Comparison of ENCODE assay signal across 14 mouse cellular contexts in the genomic region with DNA sequence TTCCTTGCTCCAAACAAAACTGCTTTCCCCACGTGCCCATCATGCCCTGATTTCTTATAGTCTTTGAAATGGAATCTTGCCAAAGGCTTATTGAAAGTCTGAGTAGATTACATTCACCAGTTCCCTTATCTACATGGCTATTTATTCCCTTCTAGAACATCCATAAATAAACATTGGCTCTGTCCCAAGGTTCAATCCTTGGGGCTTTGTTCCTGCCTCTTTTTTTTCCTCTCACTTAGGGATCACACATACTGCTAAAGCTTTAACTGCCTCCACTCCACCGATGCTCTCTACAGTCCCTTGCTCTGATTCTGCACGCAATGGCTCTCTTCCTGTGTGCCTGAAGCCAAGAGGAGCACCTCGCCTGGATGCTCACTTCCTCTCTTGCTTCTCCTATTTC.
DNase-seq lines count a peak whose midpoint lies in the region; ATAC-seq and TF ChIP-seq lines count a peak whose summit lies in the region.
"Had no signal": no experiment of that assay in that cellular context is flagged by ENCODE, and none has a peak within 500 bp of the region (broad histone marks: within the 10 kb centered on the region; RNA-seq: fewer than 3 reads in every experiment).

No protein-coding gene starts in this region.

- H3K9ac ChIP-seq in lung, embryonic 14.5 days, result no peak overlapping the region
- H3K9ac ChIP-seq: midbrain, embryonic 12.5 days; neural tube, embryonic 12.5 days had no signal

- H3K9me3 ChIP-seq in lung, embryonic 14.5 days (ENCODE audit: low read depth, low read length), result no peaks in the 10 kb centered on the region
- H3K9me3 ChIP-seq: midbrain, embryonic 12.5 days; neural tube, embryonic 12.5 days had no signal

- no peaks in the 10 kb centered on the region for H3K36me3 ChIP-seq in lung, embryonic 14.5 days (ENCODE audit: insufficient read depth)
- H3K36me3 ChIP-seq: midbrain, embryonic 12.5 days; neural tube, embryonic 12.5 days had no signal

- peak; percentile 11 for DNase-seq in adrenal gland, postnatal 14 days
- no peak for DNase-seq in adrenal gland, postnatal 4 days (ENCODE audit: low spot score in 2 of 2)
- DNase-seq in lung, embryonic 14.5 days, result peak; percentile 75
- no peak for DNase-seq in lung, postnatal 36 days
- DNase-seq in heart, adult 8-10 months (ENCODE audit: low spot score), result peak; percentile 48
- DNase-seq in heart, postnatal 10 days, result peak; percentile 34 to 44
- DNase-seq in right cerebral cortex, postnatal 10 days (ENCODE audit: low spot score in 2 of 2), result no peak
- no peak for DNase-seq in urinary bladder, postnatal 14 days (ENCODE audit: low spot score)
- DNase-seq: adrenal gland, postnatal 25 days; cerebellum, adult 18-20 months; liver had no signal

- ATAC-seq in lung, embryonic 14.5 days (ENCODE audit: insufficient read depth), result no peak

- H3K4me3 ChIP-seq in lung, embryonic 14.5 days (ENCODE audit: low read depth, low read length), result no peak overlapping the region
- H3K4me3 ChIP-seq: erythroblast, embryonic 14.5 days; midbrain, embryonic 12.5 days; neural tube, embryonic 12.5 days had no signal

- H3K27me3 ChIP-seq in lung, embryonic 14.5 days (ENCODE audit: insufficient read depth, low read length), result no peaks in the 10 kb centered on the region
- H3K27me3 ChIP-seq: midbrain, embryonic 12.5 days; neural tube, embryonic 12.5 days had no signal

- no peak overlapping the region for H3K4me2 ChIP-seq in lung, embryonic 14.5 days
- H3K4me2 ChIP-seq: midbrain, embryonic 12.5 days; neural tube, embryonic 12.5 days had no signal

- TF ChIP-seq CTCF in lung, embryonic 14.5 days (IDR thresholded peaks at IDR 0.05; ENCODE audit: low read depth), result no peak

- intact Hi-C loops in heart, postnatal 10 days (cut with DNase I), result no loop called here

- no peaks in the 10 kb centered on the region for H3K4me1 ChIP-seq in lung, embryonic 14.5 days (ENCODE audit: insufficient read depth)
- H3K4me1 ChIP-seq: midbrain, embryonic 12.5 days; neural tube, embryonic 12.5 days had no signal

- H3K27ac ChIP-seq in lung, embryonic 14.5 days (ENCODE audit: low read depth), result no peak overlapping the region
- H3K27ac ChIP-seq: midbrain, embryonic 12.5 days; neural tube, embryonic 12.5 days had no signal

- 31% methylated on average over 4 of the region's 4 CpGs for WGBS in lung, embryonic 14.5 days

Comparison
In these comparisons a context has a peak if more than half of its experiments do, and no peak if none do; other contexts are left out.
1. DNase-seq: peak in adrenal gland, postnatal 14 days (single experiment), lung, embryonic 14.5 days (single experiment), heart, adult 8-10 months (single experiment) and heart, postnatal 10 days (2 of 2); none in adrenal gland, postnatal 4 days (0 of 2), lung, postnatal 36 days (single experiment), right cerebral cortex, postnatal 10 days (0 of 2) and urinary bladder, postnatal 14 days (single experiment).